Mouse (Mus musculus) cerebellum, adult 2 months (tissue): ENCODE results near the gene Tnf.

Experiments used
- CTCF ChIP-seq: fragments of 200-500 bp; IDR thresholded peaks from 2 replicates; pipeline ENCODE4 v1.5.1; 2011; ENCODE audit warnings: low read depth, mild to moderate bottlenecking, control low read depth, low read length, moderate library complexity, borderline replicate concordance; ENCODE audit not compliant: insufficient read depth
- POLR2A ChIP-seq: fragments of 200-500 bp; IDR thresholded peaks from 2 replicates; pipeline ENCODE4 v1.6.1; 2011; ENCODE audit warnings: low read length, control low read depth, borderline replicate concordance; ENCODE audit not compliant: insufficient read depth

DNA sequence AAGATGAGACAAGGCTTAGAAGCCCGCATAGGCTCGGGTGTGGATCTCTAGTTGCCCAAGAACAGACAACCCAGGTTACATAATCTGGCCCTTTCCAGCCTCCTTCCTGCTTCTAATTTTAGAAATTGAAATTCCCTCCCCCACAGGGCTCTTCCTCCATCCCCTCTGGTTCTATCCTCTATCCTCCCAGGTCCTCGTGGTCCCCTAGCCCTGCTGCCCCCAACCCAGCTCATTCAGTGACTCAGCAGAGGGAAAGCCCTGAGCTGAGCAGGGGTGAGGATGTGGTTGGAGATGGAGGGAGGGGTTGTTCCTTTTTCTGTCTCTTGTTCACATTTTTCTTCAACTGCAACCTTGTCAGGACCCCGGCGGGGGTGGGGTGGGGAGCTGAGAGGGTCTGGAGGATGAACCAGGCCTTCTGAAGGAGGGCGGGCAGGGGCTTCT is 17.8 kb upstream of the Tnf start:
- no peak for TF ChIP-seq POLR2A
- no peak for TF ChIP-seq CTCF
